In genomic region chr1:156999272-156999671, GRCm38 (mm10) we compare ENCODE assay signal across 18 mouse cellular contexts.
"Had no signal": no experiment of that assay in that cellular context is flagged by ENCODE, and none has a peak within 500 bp of the region (broad histone marks: within the 10 kb centered on the region; RNA-seq: fewer than 3 reads in every experiment).

No protein-coding gene starts in this region.

- H3K9ac ChIP-seq: liver, embryonic 12.5 days; liver, embryonic 14.5 days; lung, embryonic 14.5 days; midbrain, embryonic 15.5 days; neural tube, embryonic 13.5 days; neural tube, embryonic 15.5 days had no signal

- H3K4me3 ChIP-seq: liver, embryonic 12.5 days; midbrain, embryonic 15.5 days; myocyte; neural tube, embryonic 13.5 days; neural tube, embryonic 15.5 days had no signal

- H3K9me3 ChIP-seq: liver, embryonic 12.5 days; midbrain, embryonic 15.5 days; neural tube, embryonic 13.5 days; neural tube, embryonic 15.5 days had no signal

- H3K4me2 ChIP-seq: liver, embryonic 12.5 days; lung, embryonic 14.5 days; midbrain, embryonic 15.5 days; neural tube, embryonic 13.5 days; neural tube, embryonic 15.5 days had no signal

- H3K27ac ChIP-seq: liver, embryonic 12.5 days; liver, embryonic 14.5 days; midbrain, embryonic 15.5 days; neural tube, embryonic 15.5 days had no signal

- H3K36me3 ChIP-seq: liver, embryonic 12.5 days; midbrain, embryonic 15.5 days; neural tube, embryonic 13.5 days; neural tube, embryonic 15.5 days had no signal

- H3K27me3 ChIP-seq: liver, embryonic 12.5 days; midbrain, embryonic 15.5 days; neural tube, embryonic 13.5 days; neural tube, embryonic 15.5 days had no signal

- ATAC-seq: liver, embryonic 12.5 days; midbrain, embryonic 15.5 days had no signal

- DNase-seq: lung, adult 18-20 months; lung, embryonic 14.5 days; lung, postnatal 10 days; lung, postnatal 4 days; retina, postnatal 1 day; right cerebral cortex, adult 18-20 months; right cerebral cortex, postnatal 25 days; right cerebral cortex, postnatal 4 days; spleen, adult 18-20 months; thymus, adult 18-20 months; thymus, postnatal 14 days; thymus, postnatal 36 days had no signal
